Mouse (Mus musculus) embryonic fibroblast, embryonic 13.5 days (primary cell): ENCODE measurements around the gene Ttc41.

Experiments used
- CTCF ChIP-seq: IDR thresholded peaks from 2 replicates; pipeline ENCODE4 v1.5.1; 2011; ENCODE audit warnings: mild to moderate bottlenecking, control low read depth, low read length, moderate library complexity, borderline replicate concordance; ENCODE audit not compliant: insufficient read depth
- POLR2A ChIP-seq: IDR thresholded peaks from 2 replicates; pipeline ENCODE4 v1.6.1; 2011; ENCODE audit warnings: low read depth, mild to moderate bottlenecking, control low read depth, low read length, moderate library complexity

- TF ChIP-seq CTCF (no peak), POLR2A (no peak)
These were observed 64.2 kb downstream of the Ttc41 start for GRCm38 (mm10) chr10:86769797-86770196.
